Mouse (Mus musculus) C2C12 (cell line): Measurements from ENCODE around the gene Nuak2. TPM values are rescaled to one million over a fixed set of nuclear protein-coding genes. Genes with fewer than 3 reads are reported as not detected.

Source experiments
- H3K27me3 ChIP-seq: one replicate; pipeline ENCODE4 v1.6.1; 2011; ENCODE audit not compliant: control insufficient read depth, insufficient read depth, insufficient read length
- H3K36me3 ChIP-seq: one replicate; pipeline ENCODE4 v1.6.1; 2011; ENCODE audit not compliant: control insufficient read depth, insufficient read depth
- H3K4me3 ChIP-seq: one replicate; pipeline ENCODE4 v1.5.1; 2011; ENCODE audit warnings: mild to moderate bottlenecking, control low read depth; ENCODE audit not compliant: poor library complexity, insufficient read depth, severe bottlenecking
- H3K79me2 ChIP-seq: one replicate; pipeline ENCODE4 v1.6.1; 2011; ENCODE audit not compliant: control insufficient read depth, insufficient read depth
- H3K79me3 ChIP-seq: one replicate; pipeline ENCODE4 v1.6.1; 2011; ENCODE audit warnings: low read depth, control low read depth
- H3ac ChIP-seq: one replicate; pipeline ENCODE3; 2011; ENCODE audit warnings: low read depth; ENCODE audit not compliant: control insufficient read depth, insufficient read length
- CEBPB ChIP-seq: IDR thresholded peaks from one replicate; pipeline ENCODE4 v1.6.1; 2011; ENCODE audit warnings: low read depth, mild to moderate bottlenecking, control low read depth, moderate library complexity
- CTCF ChIP-seq: IDR thresholded peaks from one replicate; pipeline ENCODE4 v1.5.1; 2011; ENCODE audit not compliant: control insufficient read depth, insufficient read depth, insufficient read length
- FOSL1 ChIP-seq: IDR thresholded peaks from one replicate; pipeline ENCODE4 v1.8.0; 2011; ENCODE audit warnings: mild to moderate bottlenecking, low read length; ENCODE audit not compliant: poor library complexity, insufficient read depth, severe bottlenecking
- MAX ChIP-seq: IDR thresholded peaks from one replicate; pipeline ENCODE4 v1.6.1; 2011; ENCODE audit warnings: mild to moderate bottlenecking, control low read depth
- MYOD1 ChIP-seq: IDR thresholded peaks from one replicate; pipeline ENCODE4 v1.6.1; 2011; ENCODE audit warnings: low read depth; ENCODE audit not compliant: control insufficient read depth, insufficient read length
- MYOG ChIP-seq: IDR thresholded peaks from one replicate; pipeline ENCODE4 v1.6.1; 2011; ENCODE audit not compliant: control insufficient read depth, insufficient read length; ENCODE audit errors: extremely low read depth
- USF1 ChIP-seq: IDR thresholded peaks from one replicate; pipeline ENCODE4 v1.6.1; 2011; ENCODE audit warnings: low read depth, mild to moderate bottlenecking, control low read depth, moderate library complexity
- long read RNA-seq, 2 experiments: library from polyadenylated mRNA; unstranded; transcript quantifications; one replicate each; pipeline ENCODE4 v2.0.0; 2019 to 2020
- polyA plus RNA-seq: library from polyadenylated mRNA; unstranded; fragments of >200 nt; fragmentation: generic; extraction: Trizol; gene quantifications from one replicate; pipeline ENCODE4 v1.2.1, GENCODE M21; 2012; ENCODE audit warnings: missing spikeins

The Nuak2 gene
- 11.7 TPM for polyA plus RNA-seq
- long read RNA-seq, experiment 1, partial matches to known transcripts: 0 of 4 reads
- long read RNA-seq, experiment 1, other reads (novel, unspliced or antisense): 0 of 4 reads
- long read RNA-seq, experiment 2, transcript Nuak2-202 (7 exons, 3,107 nt): major isoform, 87 of 94 reads
- long read RNA-seq, experiment 2, partial matches to known transcripts: 5 of 94 reads
- long read RNA-seq, experiment 2, other reads (novel, unspliced or antisense): 2 of 94 reads

DNA sequence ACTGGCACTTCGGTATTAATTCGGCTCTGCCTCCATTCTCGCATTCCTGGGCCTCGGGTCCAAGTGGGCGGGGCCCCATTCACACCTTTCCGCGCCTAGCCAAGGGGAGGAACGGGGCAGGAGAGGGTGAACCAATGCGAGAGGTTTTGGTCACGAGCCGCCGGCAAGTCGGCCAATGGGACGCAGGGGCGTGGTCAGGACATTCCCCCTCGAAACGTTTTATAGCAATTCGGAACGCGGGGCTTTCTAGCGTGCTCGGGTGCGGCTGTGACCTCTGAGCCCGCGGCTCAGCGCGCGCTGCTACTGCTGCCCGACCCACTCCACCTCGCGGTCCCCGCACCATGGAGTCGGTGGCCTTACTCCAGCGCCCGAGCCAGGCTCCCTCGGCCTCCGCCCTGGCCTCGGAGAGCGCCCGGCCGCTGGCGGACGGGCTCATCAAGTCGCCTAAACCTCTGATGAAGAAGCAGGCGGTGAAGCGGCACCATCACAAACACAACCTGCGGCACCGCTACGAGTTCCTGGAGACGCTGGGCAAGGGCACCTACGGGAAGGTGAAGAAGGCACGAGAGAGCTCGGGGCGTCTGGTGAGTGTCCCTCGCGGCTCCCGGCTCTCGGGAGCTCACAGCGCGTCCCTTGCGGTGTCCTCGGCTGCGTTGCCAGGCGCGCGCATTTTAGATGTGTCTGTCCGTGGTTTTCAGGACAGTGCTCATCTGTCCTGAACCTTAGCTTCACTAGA is at the start of gene Nuak2:
Nuak2 (plus strand) TSS at position 238 of the 736 bp plus-strand sequence.
- Histone ChIP-seq H3K27me3 (no peaks in the 10 kb centered on the region), H3K36me3 (peaks cover 16% of the 10 kb centered on the region), H3ac (peak within 1 kb of the TSS; percentile 79), H3K79me3 (peaks cover 42% of the 10 kb centered on the region), H3K79me2 (peaks cover 56% of the 10 kb centered on the region), H3K4me3 (peak within 1 kb of the TSS; percentile 59)
- TF ChIP-seq MYOD1: no peak
- no peak for TF ChIP-seq FOSL1
- TF ChIP-seq USF1: peak; percentile 86
- no peak for TF ChIP-seq CTCF
- peak; percentile 92 for TF ChIP-seq MAX
- no peak for TF ChIP-seq CEBPB
- no peak for TF ChIP-seq MYOG

DNA sequence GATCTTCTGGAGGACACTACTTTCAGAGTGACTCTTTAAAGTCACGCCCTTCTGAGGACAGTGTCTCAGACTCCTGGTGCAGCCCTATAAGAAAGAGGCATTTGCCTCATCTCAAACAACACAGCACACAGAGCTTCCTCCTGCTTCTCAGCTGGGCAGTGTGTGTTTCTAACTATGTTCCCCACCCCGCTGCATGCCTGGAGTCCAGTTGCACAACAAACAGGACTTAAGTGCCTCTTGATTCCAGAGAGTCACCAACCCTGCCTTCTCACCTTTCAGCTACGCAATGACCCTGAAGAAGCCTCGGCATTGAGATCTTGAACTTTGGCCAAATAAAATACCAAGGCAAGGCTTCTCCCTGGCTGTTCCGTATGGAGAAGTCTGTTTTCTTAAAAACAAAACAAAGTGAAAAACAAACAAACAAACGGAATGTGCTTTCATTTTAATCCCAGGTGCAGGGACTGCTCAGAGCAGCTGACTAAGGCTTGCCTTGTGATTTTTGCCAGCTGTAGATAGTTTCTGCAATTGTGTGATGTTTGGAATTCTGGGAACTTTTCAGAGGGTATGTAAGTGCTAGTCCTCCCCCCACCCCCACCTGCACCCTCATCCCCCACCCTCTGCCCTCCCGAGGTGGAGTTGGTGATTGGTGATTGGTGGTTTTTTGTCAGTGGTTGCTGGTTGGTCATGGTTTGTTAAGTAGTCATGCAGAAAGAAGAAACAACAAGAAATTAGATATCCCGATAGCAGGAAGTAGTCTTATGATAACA is 49.0 kb upstream of the Nuak2 start:
- no peaks in the 10 kb centered on the region for H3K27me3 ChIP-seq
- H3K36me3 ChIP-seq: no peaks in the 10 kb centered on the region
- no peak overlapping the region for H3K4me3 ChIP-seq
- TF ChIP-seq CEBPB (peak; percentile 75), MAX (no peak)
- no peak overlapping the region for H3ac ChIP-seq
- no peaks in the 10 kb centered on the region for H3K79me3 ChIP-seq
- H3K79me2 ChIP-seq: no peaks in the 10 kb centered on the region

DNA sequence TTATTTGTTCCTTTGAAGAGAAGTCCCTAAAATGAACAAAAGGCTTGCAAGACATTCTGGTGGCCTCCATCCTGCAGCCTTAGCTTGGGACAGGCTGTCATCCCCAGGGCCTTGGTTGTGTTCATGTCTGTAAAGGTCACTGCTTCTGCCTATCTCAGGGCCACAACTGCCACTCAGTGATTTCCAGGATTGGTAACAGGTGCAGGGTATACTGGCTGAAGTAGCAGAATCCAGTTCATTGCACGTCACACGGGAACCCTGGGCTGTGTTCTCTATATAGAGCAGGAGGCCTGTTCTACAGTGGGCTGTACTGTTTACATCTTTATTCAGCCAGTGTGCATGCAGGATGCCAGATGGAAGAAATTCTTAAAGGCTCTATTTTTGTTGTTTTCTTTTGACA is 48.0 kb upstream of the Nuak2 start:
- Histone ChIP-seq H3K79me3 (no peaks in the 10 kb centered on the region), H3K79me2 (no peaks in the 10 kb centered on the region), H3K36me3 (no peaks in the 10 kb centered on the region), H3K27me3 (no peaks in the 10 kb centered on the region), H3ac (no peak overlapping the region), H3K4me3 (no peak overlapping the region)
- TF ChIP-seq MYOG (no peak), MAX (no peak), USF1 (no peak)

GRCm38 (mm10) chr1:132268418-132269060 is 47.4 kb upstream of the Nuak2 start:
- TF ChIP-seq MYOD1 (no peak), FOSL1 (no peak), MYOG (no peak), CTCF (no peak), USF1 (no peak)

DNA sequence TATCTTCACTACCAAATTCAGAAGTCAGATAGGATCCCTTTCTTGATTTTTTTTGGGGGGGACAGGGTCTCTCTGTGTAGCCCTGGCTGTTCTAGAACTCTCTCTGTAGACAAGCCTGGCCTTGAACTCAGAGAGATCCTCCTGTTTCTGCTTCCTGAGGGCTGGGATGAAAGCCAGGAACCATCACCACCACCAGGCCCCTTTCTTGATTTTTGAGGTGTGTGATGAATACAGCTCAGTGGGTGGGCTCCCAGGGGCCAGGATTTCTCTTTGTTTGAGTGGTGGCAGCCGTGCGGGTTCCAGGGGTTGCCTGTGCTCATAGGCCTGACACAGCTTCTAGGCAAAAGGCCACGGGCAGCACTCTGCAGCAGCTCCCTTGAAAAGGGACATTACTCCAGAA is 44.7 kb upstream of the Nuak2 start:
- Histone ChIP-seq H3K79me3 (no peaks in the 10 kb centered on the region), H3ac (no peak overlapping the region), H3K79me2 (no peaks in the 10 kb centered on the region), H3K4me3 (no peak overlapping the region), H3K36me3 (peaks cover 4% of the 10 kb centered on the region), H3K27me3 (no peaks in the 10 kb centered on the region)
- no peak for TF ChIP-seq MAX
- TF ChIP-seq CEBPB: no peak
- TF ChIP-seq MYOD1: no peak
- no peak for TF ChIP-seq USF1
- TF ChIP-seq FOSL1: no peak
- TF ChIP-seq MYOG: no peak
- no peak for TF ChIP-seq CTCF

More at GRCm38 (mm10) chr1:132268418-132269060, 47.4 kb upstream of the Nuak2 start:
- Histone ChIP-seq H3K79me3 (no peaks in the 10 kb centered on the region), H3K27me3 (no peaks in the 10 kb centered on the region), H3K79me2 (no peaks in the 10 kb centered on the region), H3K4me3 (no peak overlapping the region), H3K36me3 (no peaks in the 10 kb centered on the region), H3ac (no peak overlapping the region)
